Mouse (Mus musculus): Measurements from ENCODE around the gene Ankrd53.
"Not testable (repeated sequence)": the region's sequence is repeated elsewhere in the genome, so short reads cannot be mapped to it uniquely, and the experiment has no call there.

Ankrd53 gene

GRCm38 (mm10) chr6:83768485-83768884 lies 6.0 kb downstream of the Ankrd53 start:
- DNase-seq, result no peak

GRCm38 (mm10) chr6:83774126-83774525 lies 11.7 kb downstream of the Ankrd53 start:
- DNase-seq, result no peak

GRCm38 (mm10) chr6:83774781-83775563 lies 12.5 kb downstream of the Ankrd53 start:
- peak; percentile 21 to 46 for DNase-seq

GRCm38 (mm10) chr6:83775638-83776293 lies 13.3 kb downstream of the Ankrd53 start, which contains the start of gene Tex261:
Gene Tex261 (minus strand): TSS chr6:83775813.
- DNase-seq, result peak; percentile 77 to 79

GRCm38 (mm10) chr6:83778306-83778705 lies 15.9 kb downstream of the Ankrd53 start:
- no peak for DNase-seq

GRCm38 (mm10) chr6:83779026-83779425 lies 16.6 kb downstream of the Ankrd53 start:
- peak; percentile 29 to 36 for DNase-seq

- DNase-seq, result no peak
Observed at GRCm38 (mm10) chr6:83786426-83786825, 24.0 kb downstream of the Ankrd53 start.

- no peak for DNase-seq
Observed at GRCm38 (mm10) chr6:83788554-83788953, 26.1 kb downstream of the Ankrd53 start.

GRCm38 (mm10) chr6:83790533-83790932 lies 28.1 kb downstream of the Ankrd53 start:
- DNase-seq, result not testable (repeated sequence)

GRCm38 (mm10) chr6:83791251-83791890 lies 28.9 kb downstream of the Ankrd53 start:
- DNase-seq, result no peak

- DNase-seq, result peak; percentile 95 to 96
Observed at GRCm38 (mm10) chr6:83794760-83795296, 32.4 kb downstream of the Ankrd53 start, which contains the start of gene Nagk. Gene Nagk (plus strand): TSS chr6:83794982.

GRCm38 (mm10) chr6:83795492-83795900 lies 33.1 kb downstream of the Ankrd53 start:
- DNase-seq, result no peak

- no peak for DNase-seq
Observed at GRCm38 (mm10) chr6:83796686-83797085, 34.2 kb downstream of the Ankrd53 start.

- no peak for DNase-seq
Observed at GRCm38 (mm10) chr6:83802033-83802432, 39.6 kb downstream of the Ankrd53 start.

GRCm38 (mm10) chr6:83802846-83803245 lies 40.4 kb downstream of the Ankrd53 start:
- DNase-seq, result no peak

- no peak for DNase-seq
Observed at GRCm38 (mm10) chr6:83815801-83816200, 53.4 kb downstream of the Ankrd53 start.
